Mouse (Mus musculus) adrenal gland, postnatal 25 days (tissue): ENCODE results near the gene C1qbp. TPM values are rescaled to one million over a fixed set of nuclear protein-coding genes. Genes with fewer than 3 reads are reported as not detected.

Source experiments
- DNase-seq: peaks from one replicate; pipeline ENCODE4 v3.0.0; 2021; ENCODE audit warnings: mixed read lengths
- total RNA-seq: library from RNA; stranded (reverse); gene quantifications from 2 replicates; pipeline ENCODE4 v1.2.3, GENCODE M21; 2021

Gene C1qbp
- total RNA-seq, 1 experiment from 2014 or later, result 190 TPM

- DNase-seq, result no peak
Observed at GRCm38 (mm10) chr11:70973947-70974346, 8.9 kb downstream of the C1qbp start.

- no peak for DNase-seq
Observed at GRCm38 (mm10) chr11:70972586-70972985, 10.2 kb downstream of the C1qbp start.

- no peak for DNase-seq
Observed at GRCm38 (mm10) chr11:70970560-70971540, 12.0 kb downstream of the C1qbp start.

- DNase-seq, result peak; percentile 89
Observed at GRCm38 (mm10) chr11:70969821-70970559, 12.8 kb downstream of the C1qbp start, which contains the start of the genes Nup88 and Rpain. Nup88 (minus strand) TSS chr11:70969973. Rpain (plus strand) TSS chr11:70970213.

- no peak for DNase-seq
Observed at GRCm38 (mm10) chr11:70969271-70969794, 13.5 kb downstream of the C1qbp start.

GRCm38 (mm10) chr11:70964222-70964907, 18.5 kb downstream of the C1qbp start:
- no peak for DNase-seq

GRCm38 (mm10) chr11:70960786-70961554, 21.9 kb downstream of the C1qbp start:
- no peak for DNase-seq

GRCm38 (mm10) chr11:70954711-70955110, 28.1 kb downstream of the C1qbp start:
- no peak for DNase-seq

GRCm38 (mm10) chr11:70944935-70945817, 37.6 kb downstream of the C1qbp start:
- no peak for DNase-seq

- DNase-seq, result no peak
Observed at GRCm38 (mm10) chr11:70943651-70944050, 39.2 kb downstream of the C1qbp start.

- DNase-seq, result no peak
Observed at GRCm38 (mm10) chr11:70942596-70942995, 40.2 kb downstream of the C1qbp start.

- DNase-seq, result no peak
Observed at GRCm38 (mm10) chr11:70935316-70935715, 47.5 kb downstream of the C1qbp start.

GRCm38 (mm10) chr11:70931461-70931860, 51.4 kb downstream of the C1qbp start:
- no peak for DNase-seq

Other genes starting within 250 kb of the C1qbp start
- gene Zfp3, start 218.8 kb downstream of the C1qbp start, total RNA-seq, result 10.8 and 13.4 TPM in 2 replicates
- 0.79 and 0.90 TPM in 2 replicates for gene Scimp, start 170.4 kb downstream of the C1qbp start, total RNA-seq
- gene Rabep1, start 138.2 kb downstream of the C1qbp start, total RNA-seq, result 166 and 181 TPM in 2 replicates
- gene Nup88, start 13.1 kb downstream of the C1qbp start, total RNA-seq, result 59.6 and 62.3 TPM in 2 replicates
- 27.0 and 40.9 TPM in 2 replicates for gene Rpain, start 12.8 kb downstream of the C1qbp start, total RNA-seq
- 30.8 and 35.1 TPM in 2 replicates for gene Dhx33, start 21.4 kb upstream of the C1qbp start, total RNA-seq
- 24.0 and 24.5 TPM in 2 replicates for gene Mis12, start 36.6 kb upstream of the C1qbp start, total RNA-seq
- 75.2 and 95.7 TPM in 2 replicates for gene Derl2, start 36.8 kb upstream of the C1qbp start, total RNA-seq
- gene 6330403K07Rik, start 50.5 kb upstream of the C1qbp start, total RNA-seq, result 6.9 and 10.4 TPM in 2 replicates
- 1.5 and 1.7 TPM in 2 replicates for gene Nlrp1a, start 161.7 kb upstream of the C1qbp start, total RNA-seq
- 0.30 and 0.33 TPM in 2 replicates for gene Nlrp1b, start 247.7 kb upstream of the C1qbp start, total RNA-seq